Mouse (Mus musculus) forebrain, postnatal 0 days (tissue): Measurements from ENCODE around the gene Nbas. TPM values are rescaled to one million over a fixed set of nuclear protein-coding genes. Genes with fewer than 3 reads are reported as not detected.
A peak's percentile ranks its signal among the peaks of the same experiment; 100 is the strongest.

ENCODE experiments used
- ATAC-seq: fragments of 200-750 bp; cut with Nextera tagmentation; 2 replicates; pipeline ENCODE4 v1.8.0; 2017; ENCODE audit warnings: mild to moderate bottlenecking, moderate library complexity
- DNase-seq: peaks from one replicate; pipeline ENCODE4 v3.0.0-alpha.2; 2015
- H3K27ac ChIP-seq: fragments of 300-500 bp; sonication (generic); 2 replicates; pipeline ENCODE4 v1.5.1; 2014; ENCODE audit warnings: low read depth, mild to moderate bottlenecking, antibody characterized with exemption, low read length, moderate library complexity, mixed read lengths
- H3K27me3 ChIP-seq: fragments of 300-500 bp; sonication (generic); 2 replicates; pipeline ENCODE4 v1.6.1; 2014; ENCODE audit warnings: mild to moderate bottlenecking, low read length, mixed read lengths; ENCODE audit not compliant: insufficient read depth
- H3K36me3 ChIP-seq: fragments of 300-500 bp; sonication (generic); 2 replicates; pipeline ENCODE4 v1.6.1; 2014; ENCODE audit warnings: mild to moderate bottlenecking, moderate library complexity; ENCODE audit not compliant: insufficient read depth
- H3K4me1 ChIP-seq: fragments of 300-500 bp; sonication (generic); 2 replicates; pipeline ENCODE4 v1.6.1; 2014; ENCODE audit warnings: antibody characterized with exemption; ENCODE audit not compliant: insufficient read depth
- H3K4me2 ChIP-seq: fragments of 300-500 bp; sonication (generic); 2 replicates; pipeline ENCODE4 v1.6.1; 2014; ENCODE audit warnings: low read depth, mild to moderate bottlenecking, moderate library complexity
- H3K4me3 ChIP-seq: fragments of 300-500 bp; sonication (generic); 2 replicates; pipeline ENCODE4 v1.5.1; 2014; ENCODE audit warnings: low read depth, low read length, mixed read lengths
- H3K9ac ChIP-seq: fragments of 300-500 bp; sonication (generic); 2 replicates; pipeline ENCODE4 v1.6.1; 2014; ENCODE audit warnings: mild to moderate bottlenecking
- H3K9me3 ChIP-seq: fragments of 300-500 bp; sonication (generic); 2 replicates; pipeline ENCODE4 v1.6.1; 2016; ENCODE audit warnings: low read length
- CTCF ChIP-seq: sonication (generic); IDR thresholded peaks from 2 replicates; pipeline ENCODE4 v1.5.1; 2016; ENCODE audit warnings: antibody characterized with exemption, control low read depth, low read depth
- WGBS: fragments of 180-500 bp; shearing (Covaris S2); extraction: QIAGEN DNeasy Blood & Tissue Kit; methylation state at CpG from one replicate; pipeline ENCODE4 v1.1.7; 2014; 5-methylcytosine and 5-hydroxymethylcytosine counted together
- polyA plus RNA-seq: library from polyadenylated mRNA; unstranded; fragments of >200 nt; fragmentation: Nextera tagmentation; extraction: Ambion mirVana; gene quantifications from 2 replicates; pipeline ENCODE4 v1.2.1, GENCODE M21; 2015
- total RNA-seq: library from RNA; depleted of rRNA; stranded (reverse); fragments of >200 nt; gene quantifications from 2 replicates; pipeline ENCODE4 v1.2.3, GENCODE M21; 2014; rRNA removed

Gene Nbas
- total RNA-seq (26.7 and 32.2 TPM in 2 replicates), polyA plus RNA-seq (6.3 and 9.8 TPM in 2 replicates)

GRCm38 (mm10) chr12:13268826-13269449 lies at the start of gene Nbas:
Gene Nbas (plus strand): TSS chr12:13269133.
- H3K27ac ChIP-seq: peak within 1 kb of the TSS; percentile 71
- DNase-seq (peak; percentile 87), ATAC-seq (peak; percentile 95)
- H3K4me2 ChIP-seq: peak within 1 kb of the TSS; percentile 64
- no peaks in the 10 kb centered on the region for H3K27me3 ChIP-seq
- whole genome bisulfite sequencing: 3% methylated on average over 38 of the region's 38 CpGs
- H3K4me1 ChIP-seq: peaks cover 3% of the 10 kb centered on the region; the same call in 1 of the 2 replicates
- H3K4me3 ChIP-seq: peak within 1 kb of the TSS; percentile 89
- H3K9ac ChIP-seq: peak within 1 kb of the TSS; percentile 80
- H3K9me3 ChIP-seq: no peaks in the 10 kb centered on the region
- no peak for TF ChIP-seq CTCF
- 0 out of 2 replicates have a peak, but pooled peaks cover 4% of the 10 kb centered on the region for H3K36me3 ChIP-seq

- no peak for DNase-seq
- H3K36me3 ChIP-seq: peaks cover 47% of the 10 kb centered on the region
- TF ChIP-seq CTCF: no peak
Measured at GRCm38 (mm10) chr12:13242453-13242852, 26.5 kb upstream of the Nbas start.

GRCm38 (mm10) chr12:13248691-13249572 lies 20.0 kb upstream of the Nbas start, which contains the start of gene Ddx1:
Gene Ddx1 (minus strand): TSS chr12:13249213.
- Histone ChIP-seq H3K9ac (peak within 1 kb of the TSS; percentile 93), H3K4me2 (peak within 1 kb of the TSS; percentile 54), H3K27ac (peak within 1 kb of the TSS; percentile 84), H3K36me3 (peaks cover 5% of the 10 kb centered on the region), H3K27me3 (no peaks in the 10 kb centered on the region), H3K9me3 (no peaks in the 10 kb centered on the region), H3K4me3 (peak within 1 kb of the TSS; percentile 78), H3K4me1 (peaks cover 6% of the 10 kb centered on the region; the same call in 1 of the 2 replicates)
- no peak for TF ChIP-seq CTCF
- WGBS: 4% methylated on average over 59 of the region's 59 CpGs
- DNase-seq (peak; percentile 93), ATAC-seq (peak; percentile 97)

More at GRCm38 (mm10) chr12:13242453-13242852, 26.5 kb upstream of the Nbas start:
- H3K9me3 ChIP-seq: no peaks in the 10 kb centered on the region
- no peak overlapping the region for H3K9ac ChIP-seq
- no peak overlapping the region for H3K4me2 ChIP-seq
- H3K27ac ChIP-seq: no peak overlapping the region
- H3K27me3 ChIP-seq: no peaks in the 10 kb centered on the region
- H3K4me3 ChIP-seq: no peak overlapping the region
- ATAC-seq: no peak
- no peaks in the 10 kb centered on the region for H3K4me1 ChIP-seq

- 79% methylated on average over 3 of the region's 3 CpGs for WGBS
- H3K4me1 ChIP-seq: peaks cover 6% of the 10 kb centered on the region; the same call in 1 of the 2 replicates
- peak overlapping the region; percentile 93 for H3K9ac ChIP-seq
- H3K4me3 ChIP-seq: peak overlapping the region; percentile 78
- DNase-seq (no peak), ATAC-seq (peak; percentile 0; the same call in 1 of the 2 replicates)
- H3K36me3 ChIP-seq: 0 out of 2 replicates have a peak, but pooled peaks cover under 1% of the 10 kb centered on the region
- H3K27me3 ChIP-seq: no peaks in the 10 kb centered on the region
- TF ChIP-seq CTCF: no peak
- H3K4me2 ChIP-seq: peak overlapping the region; percentile 54
- H3K9me3 ChIP-seq: no peaks in the 10 kb centered on the region
- peak overlapping the region; percentile 84 for H3K27ac ChIP-seq
Measured at GRCm38 (mm10) chr12:13249573-13249919, 19.4 kb upstream of the Nbas start.

- ATAC-seq (no peak), DNase-seq (no peak)
- Histone ChIP-seq H3K27me3 (no peaks in the 10 kb centered on the region; the same call in 1 of the 2 replicates), H3K9me3 (no peaks in the 10 kb centered on the region), H3K4me1 (no peaks in the 10 kb centered on the region), H3K4me3 (no peak overlapping the region), H3K9ac (no peak overlapping the region), H3K4me2 (no peak overlapping the region), H3K36me3 (no peaks in the 10 kb centered on the region), H3K27ac (no peak overlapping the region)
- no peak for TF ChIP-seq CTCF
- WGBS: 38% methylated on average over 3 of the region's 3 CpGs
Measured at GRCm38 (mm10) chr12:13255068-13255467, 13.9 kb upstream of the Nbas start.

GRCm38 (mm10) chr12:13255701-13256100 lies 13.2 kb upstream of the Nbas start:
- Histone ChIP-seq H3K36me3 (no peaks in the 10 kb centered on the region), H3K4me3 (no peak overlapping the region), H3K9ac (no peak overlapping the region), H3K27ac (no peak overlapping the region), H3K27me3 (no peaks in the 10 kb centered on the region; the same call in 1 of the 2 replicates), H3K4me1 (no peaks in the 10 kb centered on the region), H3K9me3 (no peaks in the 10 kb centered on the region), H3K4me2 (no peak overlapping the region)
- DNase-seq (no peak), ATAC-seq (no peak)
- no peak for TF ChIP-seq CTCF
- WGBS: 78% methylated on average over 2 of the region's 2 CpGs
